Mouse (Mus musculus): ENCODE measurements at regions not wholly inside any gene's neighbourhood (a gene's known extent, or its start where the extent isn't known, plus 50 kb on each side); places are given as distances from the start of the nearest gene placed in this dataset.

GRCm38 (mm10) chr14:61795976-61796645, 188.9 kb downstream of the Kcnrg start:
- no peak for TF ChIP-seq TAL1 (IDR thresholded peaks at IDR 0.05; ENCODE audit: low read length)
- TF ChIP-seq GATA1 (IDR thresholded peaks at IDR 0.05; ENCODE audit: low read length), result no peak
- Histone ChIP-seq H3K9me3 (ENCODE audit: control insufficient read depth, low read length) (peaks cover 8% of the 10 kb centered on the region), H3K27me3 (ENCODE audit: control insufficient read depth) (no peaks in the 10 kb centered on the region), H3K4me1 (ENCODE audit: control insufficient read depth) (no peaks in the 10 kb centered on the region), H3K4me3 (replicated peaks) (no peak overlapping the region), H3K36me3 (ENCODE audit: control insufficient read depth) (no peaks in the 10 kb centered on the region)

GRCm38 (mm10) chr14:61796671-61797070, 189.4 kb downstream of the Kcnrg start:
- TF ChIP-seq TAL1 (IDR thresholded peaks at IDR 0.05; ENCODE audit: low read length) (no peak), GATA1 (IDR thresholded peaks at IDR 0.05; ENCODE audit: low read length) (no peak)
- peaks cover 6% of the 10 kb centered on the region for H3K9me3 ChIP-seq (ENCODE audit: control insufficient read depth, low read length)
- no peaks in the 10 kb centered on the region for H3K36me3 ChIP-seq (ENCODE audit: control insufficient read depth)
- H3K4me3 ChIP-seq (replicated peaks), result no peak overlapping the region
- no peaks in the 10 kb centered on the region for H3K27me3 ChIP-seq (ENCODE audit: control insufficient read depth)
- no peaks in the 10 kb centered on the region for H3K4me1 ChIP-seq (ENCODE audit: control insufficient read depth)

- H3K4me3 ChIP-seq (replicated peaks), result no peak overlapping the region
- H3K9me3 ChIP-seq (ENCODE audit: control insufficient read depth, low read length), result no peaks in the 10 kb centered on the region
- TF ChIP-seq TAL1 (IDR thresholded peaks at IDR 0.05; ENCODE audit: low read length) (no peak), GATA1 (IDR thresholded peaks at IDR 0.05; ENCODE audit: low read length) (no peak)
- no peaks in the 10 kb centered on the region for H3K27me3 ChIP-seq (ENCODE audit: control insufficient read depth)
- H3K4me1 ChIP-seq (ENCODE audit: control insufficient read depth), result no peaks in the 10 kb centered on the region
- no peaks in the 10 kb centered on the region for H3K36me3 ChIP-seq (ENCODE audit: control insufficient read depth)
Observed at GRCm38 (mm10) chr14:61803421-61803925, 196.2 kb downstream of the Kcnrg start.

- TF ChIP-seq TAL1 (IDR thresholded peaks at IDR 0.05; ENCODE audit: low read length), result no peak
- TF ChIP-seq GATA1 (IDR thresholded peaks at IDR 0.05; ENCODE audit: low read length), result no peak
- H3K9me3 ChIP-seq (ENCODE audit: control insufficient read depth, low read length), result no peaks in the 10 kb centered on the region
- no peaks in the 10 kb centered on the region for H3K27me3 ChIP-seq (ENCODE audit: control insufficient read depth)
- no peaks in the 10 kb centered on the region for H3K4me1 ChIP-seq (ENCODE audit: control insufficient read depth)
- H3K4me3 ChIP-seq (replicated peaks), result no peak overlapping the region
- no peaks in the 10 kb centered on the region for H3K36me3 ChIP-seq (ENCODE audit: control insufficient read depth)
Observed at GRCm38 (mm10) chr14:61805433-61805832, 198.2 kb downstream of the Kcnrg start.

- Histone ChIP-seq H3K4me3 (replicated peaks) (no peak overlapping the region), H3K36me3 (ENCODE audit: control insufficient read depth) (no peaks in the 10 kb centered on the region), H3K27me3 (ENCODE audit: control insufficient read depth) (no peaks in the 10 kb centered on the region), H3K9me3 (ENCODE audit: control insufficient read depth, low read length) (no peaks in the 10 kb centered on the region), H3K4me1 (ENCODE audit: control insufficient read depth) (no peaks in the 10 kb centered on the region)
- TF ChIP-seq TAL1 (IDR thresholded peaks at IDR 0.05; ENCODE audit: low read length) (no peak), GATA1 (IDR thresholded peaks at IDR 0.05; ENCODE audit: low read length) (no peak)
Observed at GRCm38 (mm10) chr14:61808193-61808592, 200.9 kb downstream of the Kcnrg start.

GRCm38 (mm10) chr14:61809716-61810437, 202.6 kb downstream of the Kcnrg start:
- no peak for TF ChIP-seq GATA1 (IDR thresholded peaks at IDR 0.05; ENCODE audit: low read length)
- TF ChIP-seq TAL1 (IDR thresholded peaks at IDR 0.05; ENCODE audit: low read length), result no peak
- no peaks in the 10 kb centered on the region for H3K27me3 ChIP-seq (ENCODE audit: control insufficient read depth)
- no peaks in the 10 kb centered on the region for H3K36me3 ChIP-seq (ENCODE audit: control insufficient read depth)
- no peaks in the 10 kb centered on the region for H3K4me1 ChIP-seq (ENCODE audit: control insufficient read depth)
- no peak overlapping the region for H3K4me3 ChIP-seq (replicated peaks)
- H3K9me3 ChIP-seq (ENCODE audit: control insufficient read depth, low read length), result no peaks in the 10 kb centered on the region

GRCm38 (mm10) chr14:61810836-61811235, 203.6 kb downstream of the Kcnrg start:
- Histone ChIP-seq H3K4me3 (replicated peaks) (no peak overlapping the region), H3K27me3 (ENCODE audit: control insufficient read depth) (no peaks in the 10 kb centered on the region), H3K9me3 (ENCODE audit: control insufficient read depth, low read length) (no peaks in the 10 kb centered on the region), H3K36me3 (ENCODE audit: control insufficient read depth) (no peaks in the 10 kb centered on the region), H3K4me1 (ENCODE audit: control insufficient read depth) (no peaks in the 10 kb centered on the region)
- TF ChIP-seq TAL1 (IDR thresholded peaks at IDR 0.05; ENCODE audit: low read length), result no peak
- no peak for TF ChIP-seq GATA1 (IDR thresholded peaks at IDR 0.05; ENCODE audit: low read length)

GRCm38 (mm10) chr14:61817711-61818110, 210.5 kb downstream of the Kcnrg start:
- TF ChIP-seq TAL1 (IDR thresholded peaks at IDR 0.05; ENCODE audit: low read length) (no peak), GATA1 (IDR thresholded peaks at IDR 0.05; ENCODE audit: low read length) (no peak)
- H3K4me1 ChIP-seq (ENCODE audit: control insufficient read depth), result no peaks in the 10 kb centered on the region
- H3K4me3 ChIP-seq (replicated peaks), result no peak overlapping the region
- no peaks in the 10 kb centered on the region for H3K36me3 ChIP-seq (ENCODE audit: control insufficient read depth)
- no peaks in the 10 kb centered on the region for H3K9me3 ChIP-seq (ENCODE audit: control insufficient read depth, low read length)
- H3K27me3 ChIP-seq (ENCODE audit: control insufficient read depth), result no peaks in the 10 kb centered on the region

GRCm38 (mm10) chr14:61818365-61818764, 211.1 kb downstream of the Kcnrg start:
- no peak overlapping the region for H3K4me3 ChIP-seq (replicated peaks)
- H3K27me3 ChIP-seq (ENCODE audit: control insufficient read depth), result no peaks in the 10 kb centered on the region
- no peaks in the 10 kb centered on the region for H3K36me3 ChIP-seq (ENCODE audit: control insufficient read depth)
- H3K9me3 ChIP-seq (ENCODE audit: control insufficient read depth, low read length), result no peaks in the 10 kb centered on the region
- TF ChIP-seq GATA1 (IDR thresholded peaks at IDR 0.05; ENCODE audit: low read length), result no peak
- no peak for TF ChIP-seq TAL1 (IDR thresholded peaks at IDR 0.05; ENCODE audit: low read length)
- no peaks in the 10 kb centered on the region for H3K4me1 ChIP-seq (ENCODE audit: control insufficient read depth)

All from erythroblast, embryonic 14.5 days (primary cell).